Mouse (Mus musculus) lung, embryonic 14.5 days (tissue): ENCODE measurements around the gene Hacd2. TPM values are rescaled to one million over a fixed set of nuclear protein-coding genes. Genes with fewer than 3 reads are reported as not detected.

Source experiments
- ATAC-seq: fragments of 200-750 bp; cut with Nextera tagmentation; 2 replicates; pipeline ENCODE4 v1.8.0; 2017; ENCODE audit warnings: mild to moderate bottlenecking, moderate TSS enrichment, moderate library complexity; ENCODE audit not compliant: insufficient read depth
- DNase-seq: peaks from one replicate; pipeline ENCODE4 v3.0.0-alpha.2; 2015
- H3K27ac ChIP-seq: fragments of 300-500 bp; sonication (generic); 2 replicates; pipeline ENCODE4 v1.5.1; 2014; ENCODE audit warnings: low read depth, mild to moderate bottlenecking, moderate library complexity
- H3K27me3 ChIP-seq: fragments of 300-500 bp; sonication (generic); 2 replicates; pipeline ENCODE4 v1.6.1; 2014; ENCODE audit warnings: low read length, control low read depth; ENCODE audit not compliant: insufficient read depth
- H3K36me3 ChIP-seq: fragments of 300-500 bp; sonication (generic); 2 replicates; pipeline ENCODE4 v1.6.1; 2014; ENCODE audit warnings: control low read depth; ENCODE audit not compliant: insufficient read depth
- H3K4me1 ChIP-seq: fragments of 300-500 bp; sonication (generic); 2 replicates; pipeline ENCODE4 v1.6.1; 2014; ENCODE audit warnings: antibody characterized with exemption, control low read depth; ENCODE audit not compliant: insufficient read depth
- H3K4me2 ChIP-seq: fragments of 300-500 bp; sonication (generic); 2 replicates; pipeline ENCODE4 v1.6.1; 2014; ENCODE audit warnings: mild to moderate bottlenecking
- H3K4me3 ChIP-seq: fragments of 300-500 bp; sonication (generic); 2 replicates; pipeline ENCODE4 v1.5.1; 2014; ENCODE audit warnings: low read depth, low read length
- H3K9ac ChIP-seq: fragments of 300-500 bp; sonication (generic); 2 replicates; pipeline ENCODE4 v1.6.1; 2014
- H3K9me3 ChIP-seq: fragments of 300-500 bp; sonication (generic); 2 replicates; pipeline ENCODE4 v1.6.1; 2016; ENCODE audit warnings: low read depth, low read length, control low read depth
- CTCF ChIP-seq: IDR thresholded peaks from 2 replicates; pipeline ENCODE4 v1.5.1; 2016; ENCODE audit warnings: antibody characterized with exemption, low read depth
- WGBS: fragments of 180-500 bp; shearing (Covaris S2); extraction: QIAGEN DNeasy Blood & Tissue Kit; methylation state at CpG from one replicate; pipeline ENCODE4 v1.1.7; 2014; 5-methylcytosine and 5-hydroxymethylcytosine counted together
- polyA plus RNA-seq: library from polyadenylated mRNA; unstranded; fragments of >200 nt; fragmentation: Nextera tagmentation; extraction: Ambion mirVana; gene quantifications from 2 replicates; pipeline ENCODE4 v1.2.1, GENCODE M21; 2014

Hacd2 gene
- polyA plus RNA-seq, 1 experiment from 2014 or later, result 50.8 TPM

DNA sequence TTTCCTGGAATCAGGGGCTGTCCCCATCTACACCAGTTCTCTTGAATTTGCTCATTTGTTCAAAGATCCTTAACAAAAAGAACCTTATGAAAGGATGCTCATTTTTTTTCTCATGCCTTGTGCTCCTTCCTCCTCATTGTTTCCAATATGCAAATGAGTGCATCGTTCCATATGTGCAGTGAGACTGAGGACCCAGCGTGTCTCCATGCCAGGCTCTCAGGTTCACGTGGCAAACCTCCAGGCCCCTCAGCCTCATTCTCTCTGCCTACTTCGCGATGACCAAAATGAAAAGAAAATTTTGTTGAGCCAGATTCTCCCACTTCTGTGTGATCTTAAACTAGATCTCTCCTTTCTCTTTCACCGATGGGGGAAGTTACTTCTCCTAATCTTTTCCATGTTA lies 117.2 kb downstream of the Hacd2 start:
- Histone ChIP-seq H3K4me3 (no peak overlapping the region), H3K9me3 (no peaks in the 10 kb centered on the region), H3K4me1 (0 out of 2 replicates have a peak, but pooled peaks cover 2% of the 10 kb centered on the region), H3K27me3 (no peaks in the 10 kb centered on the region; the same call in 1 of the 2 replicates), H3K4me2 (no peak overlapping the region), H3K9ac (no peak overlapping the region), H3K27ac (no peak overlapping the region), H3K36me3 (no peaks in the 10 kb centered on the region)
- ATAC-seq (no peak), DNase-seq (no peak)
- 77% methylated on average over 6 of the region's 6 CpGs for WGBS
- TF ChIP-seq CTCF, result no peak

DNA sequence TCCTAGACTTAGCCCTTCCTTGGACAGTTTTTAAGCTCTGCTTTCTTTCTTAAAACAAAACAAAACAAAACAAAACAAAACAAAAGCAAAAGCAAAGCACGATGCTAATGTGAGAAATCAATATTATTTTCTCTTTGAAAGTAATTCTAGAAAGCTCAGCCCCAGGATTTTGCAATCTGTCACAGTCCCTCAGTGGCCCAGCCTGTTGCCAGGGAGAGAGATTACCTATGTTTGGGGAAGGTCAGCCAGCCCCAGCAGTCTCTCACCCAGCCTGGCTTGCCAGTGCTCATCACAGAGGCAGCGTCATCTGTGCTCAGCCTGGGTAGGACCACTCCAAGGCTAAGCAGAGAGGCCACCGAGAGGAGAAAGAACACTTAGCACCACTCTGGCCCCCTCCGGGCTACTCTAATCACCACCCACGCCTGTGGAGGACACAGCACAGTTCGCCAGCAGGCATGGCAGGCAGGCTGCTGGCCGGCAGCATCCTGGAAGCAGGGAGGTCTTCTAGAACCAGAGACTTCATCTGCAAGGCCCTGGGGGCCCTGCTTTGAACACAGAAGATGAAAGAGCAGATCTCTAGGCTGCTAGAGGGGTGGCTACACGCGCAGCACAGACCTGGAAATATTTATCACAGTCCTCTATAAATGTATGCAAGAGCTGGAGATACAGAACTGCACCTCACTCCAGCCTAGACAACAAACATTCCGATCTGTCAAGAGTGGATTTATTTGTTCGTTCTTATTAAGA lies 117.8 kb downstream of the Hacd2 start:
- no peak overlapping the region for H3K27ac ChIP-seq
- no peak overlapping the region for H3K4me3 ChIP-seq
- ATAC-seq (peak; percentile 63; the same call in 1 of the 2 replicates), DNase-seq (no peak)
- 19% methylated on average over 11 of the region's 11 CpGs for WGBS
- H3K27me3 ChIP-seq, result no peaks in the 10 kb centered on the region
- 0 out of 2 replicates have a peak, but pooled peaks cover 2% of the 10 kb centered on the region for H3K4me1 ChIP-seq
- no peak for TF ChIP-seq CTCF
- H3K4me2 ChIP-seq, result peak overlapping the region; percentile 35; the same call in 1 of the 2 replicates
- no peaks in the 10 kb centered on the region for H3K9me3 ChIP-seq
- H3K36me3 ChIP-seq, result no peaks in the 10 kb centered on the region
- no peak overlapping the region for H3K9ac ChIP-seq

DNA sequence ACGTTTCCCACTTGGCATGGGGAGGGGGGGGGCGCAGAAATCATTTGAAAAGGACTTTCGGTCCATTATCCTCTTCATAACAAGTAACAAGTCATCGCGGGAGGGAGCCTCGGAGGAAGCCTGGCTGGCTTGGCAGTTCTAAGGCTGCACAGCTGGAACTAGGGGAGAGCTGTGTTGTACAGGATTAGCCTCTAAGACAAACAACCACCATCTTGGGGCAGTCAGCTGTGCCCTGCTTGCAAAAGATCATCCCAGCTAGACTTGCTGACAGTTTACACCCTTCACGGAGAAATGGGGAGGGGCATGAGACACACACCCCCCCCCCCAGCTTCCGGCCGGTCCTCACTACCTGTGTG lies 118.4 kb downstream of the Hacd2 start:
- Histone ChIP-seq H3K4me1 (0 out of 2 replicates have a peak, but pooled peaks cover 2% of the 10 kb centered on the region), H3K9me3 (no peaks in the 10 kb centered on the region), H3K4me2 (peak overlapping the region; percentile 35; the same call in 1 of the 2 replicates), H3K9ac (no peak overlapping the region), H3K27ac (no peak overlapping the region), H3K4me3 (no peak overlapping the region), H3K27me3 (no peaks in the 10 kb centered on the region), H3K36me3 (no peaks in the 10 kb centered on the region)
- DNase-seq, result peak; percentile 53
- peak; percentile 65; the same call in 1 of the 2 replicates for ATAC-seq
- no peak for TF ChIP-seq CTCF
- WGBS, result 35% methylated on average over 9 of the region's 9 CpGs

DNA sequence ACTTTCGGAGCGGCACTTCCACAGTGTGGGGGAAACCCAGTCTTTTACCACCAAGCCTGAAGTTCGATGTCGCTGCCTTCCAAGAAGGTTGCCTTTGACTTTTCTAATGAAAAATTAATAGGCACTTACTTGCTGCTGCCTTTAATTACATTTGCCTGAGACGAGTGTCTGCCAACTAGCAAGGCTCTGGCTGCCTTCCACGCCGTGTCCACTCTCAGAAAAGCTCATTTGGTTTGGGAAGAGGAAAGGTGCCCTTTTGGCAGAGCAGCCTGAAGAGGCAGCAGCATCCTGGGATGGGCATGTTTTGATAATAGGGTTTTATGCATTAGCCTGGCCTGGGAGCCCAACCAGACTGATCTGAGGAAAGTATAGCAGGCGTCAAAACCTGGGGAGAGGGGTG lies 119.6 kb downstream of the Hacd2 start:
- no peak overlapping the region for H3K27ac ChIP-seq
- no peaks in the 10 kb centered on the region for H3K9me3 ChIP-seq
- ATAC-seq, result no peak
- 73% methylated on average over 8 of the region's 8 CpGs for WGBS
- DNase-seq, result no peak
- H3K4me1 ChIP-seq, result 0 out of 2 replicates have a peak, but pooled peaks cover 2% of the 10 kb centered on the region
- no peak overlapping the region for H3K9ac ChIP-seq
- H3K4me3 ChIP-seq, result no peak overlapping the region
- no peaks in the 10 kb centered on the region for H3K36me3 ChIP-seq
- no peak for TF ChIP-seq CTCF
- H3K4me2 ChIP-seq, result no peak overlapping the region
- no peaks in the 10 kb centered on the region for H3K27me3 ChIP-seq

DNA sequence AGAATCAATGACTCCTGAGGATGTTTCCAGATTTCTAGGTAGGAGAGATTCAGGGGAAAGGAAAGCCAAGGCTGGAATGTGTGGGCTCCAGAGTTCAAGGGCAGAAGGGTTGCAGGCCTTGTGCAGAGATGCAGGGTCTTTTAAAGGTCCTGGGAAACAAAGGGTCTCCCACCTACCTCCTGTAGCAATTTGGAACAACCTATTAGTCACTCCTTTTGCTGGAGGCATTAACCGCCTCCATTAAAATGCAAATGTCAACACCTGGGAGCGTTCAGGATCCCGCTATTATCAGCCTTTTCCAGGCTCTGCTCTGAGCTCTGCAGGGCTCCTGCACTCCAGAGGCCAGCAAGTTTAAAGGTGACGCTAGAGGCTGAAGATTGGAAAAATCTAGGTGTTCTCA lies 123.9 kb downstream of the Hacd2 start:
- no peak overlapping the region for H3K4me2 ChIP-seq
- H3K4me1 ChIP-seq, result no peaks in the 10 kb centered on the region
- ATAC-seq (no peak), DNase-seq (no peak)
- no peak overlapping the region for H3K27ac ChIP-seq
- WGBS, result 24% methylated on average over 4 of the region's 4 CpGs
- H3K9ac ChIP-seq, result no peak overlapping the region
- no peak overlapping the region for H3K4me3 ChIP-seq
- peaks cover 2% of the 10 kb centered on the region; the same call in 1 of the 2 replicates for H3K27me3 ChIP-seq
- no peaks in the 10 kb centered on the region for H3K36me3 ChIP-seq
- no peaks in the 10 kb centered on the region for H3K9me3 ChIP-seq
- no peak for TF ChIP-seq CTCF

DNA sequence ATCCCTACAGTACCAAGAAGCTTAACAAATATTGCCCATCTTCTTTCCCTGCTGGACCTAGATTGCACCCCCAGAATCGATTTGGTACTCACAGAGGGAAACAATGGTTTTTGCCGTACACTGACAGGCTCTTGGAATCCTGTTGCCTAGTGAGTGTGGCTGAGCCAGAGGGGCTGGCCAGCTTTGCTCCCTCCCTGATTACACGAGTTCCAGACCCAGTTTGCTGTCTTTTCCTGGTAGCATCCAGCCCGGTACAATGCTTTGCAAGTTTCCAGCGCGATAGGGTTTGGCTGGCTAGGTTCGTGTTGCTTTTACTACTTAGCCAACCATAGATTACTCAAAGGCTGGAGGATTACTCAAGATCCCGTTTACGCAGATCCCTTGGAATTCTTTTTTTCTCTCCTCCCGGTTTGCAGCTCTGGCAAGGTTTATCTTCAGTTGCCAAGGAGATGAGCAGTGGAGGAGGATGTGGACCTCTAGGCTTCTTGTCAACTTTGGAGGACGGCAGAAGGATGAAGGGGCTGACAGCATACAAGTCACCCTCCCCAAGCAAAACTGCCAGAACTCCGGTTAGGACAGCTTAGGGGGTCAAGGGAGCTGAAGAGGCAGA lies 131.0 kb downstream of the Hacd2 start:
- H3K9me3 ChIP-seq, result no peaks in the 10 kb centered on the region
- H3K4me1 ChIP-seq, result 0 out of 2 replicates have a peak, but pooled peaks cover 2% of the 10 kb centered on the region
- H3K27ac ChIP-seq, result no peak overlapping the region
- H3K27me3 ChIP-seq, result peaks cover 58% of the 10 kb centered on the region
- DNase-seq (peak; percentile 25), ATAC-seq (no peak)
- no peak overlapping the region for H3K9ac ChIP-seq
- 2% methylated on average over 12 of the region's 12 CpGs for WGBS
- no peak for TF ChIP-seq CTCF
- no peaks in the 10 kb centered on the region for H3K36me3 ChIP-seq
- H3K4me3 ChIP-seq, result no peak overlapping the region
- H3K4me2 ChIP-seq, result no peak overlapping the region

DNA sequence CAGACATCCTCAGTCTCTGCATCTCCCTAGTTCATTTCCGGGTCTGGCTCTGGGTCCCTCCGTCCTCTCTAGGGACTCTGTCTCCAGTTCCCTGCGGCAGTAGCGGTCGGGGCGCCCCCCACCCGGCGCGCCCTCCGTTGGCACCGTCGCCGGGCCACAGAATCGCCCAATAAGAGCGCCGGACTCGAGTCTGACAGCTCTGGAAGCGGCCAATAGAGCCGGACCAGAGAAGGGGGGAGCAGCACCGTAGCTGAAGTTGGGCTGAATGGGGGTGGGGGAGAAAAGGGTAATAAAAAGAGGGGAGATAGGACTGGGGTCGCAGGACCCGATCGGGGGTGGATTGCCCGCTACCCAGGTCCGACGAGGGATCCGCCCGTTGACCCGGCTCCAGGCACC lies 132.0 kb downstream of the Hacd2 start:
- TF ChIP-seq CTCF, result no peak
- H3K4me1 ChIP-seq, result 0 out of 2 replicates have a peak, but pooled peaks cover 2% of the 10 kb centered on the region
- peak overlapping the region; percentile 96 for H3K4me2 ChIP-seq
- peak; percentile 70 for DNase-seq
- H3K27me3 ChIP-seq, result peaks cover 58% of the 10 kb centered on the region
- H3K27ac ChIP-seq, result peak overlapping the region; percentile 69; the same call in 1 of the 2 replicates
- no peaks in the 10 kb centered on the region for H3K36me3 ChIP-seq
- H3K9me3 ChIP-seq, result no peaks in the 10 kb centered on the region
- peak overlapping the region; percentile 65 for H3K9ac ChIP-seq
- peak; percentile 57 for ATAC-seq
- under 1% methylated on average over 29 of the region's 29 CpGs for WGBS
- peak overlapping the region; percentile 65 for H3K4me3 ChIP-seq
